Mouse (Mus musculus): ENCODE data around the gene Csk. TPM values are rescaled to one million over a fixed set of nuclear protein-coding genes. Genes with fewer than 3 reads are reported as not detected.
A peak's percentile ranks its signal among the peaks of the same experiment; 100 is the strongest.

Csk gene
- polyA plus RNA-seq, 1 experiment, result 30.7 TPM

- peaks cover 3% of the 10 kb centered on the region; the same call in 1 of the 2 replicates for H3K36me3 ChIP-seq (ENCODE audit: control insufficient read depth, insufficient read depth, low read length, poor library complexity, severe bottlenecking)
- no peak for TF ChIP-seq EP300 (IDR thresholded peaks at IDR 0.05; ENCODE audit: insufficient read depth, low read depth, low read length)
- TF ChIP-seq CTCF (IDR thresholded peaks at IDR 0.05; ENCODE audit: low read depth, low read length), result peak; percentile 97
- no peak for TF ChIP-seq POLR2A (IDR thresholded peaks at IDR 0.05; ENCODE audit: insufficient read depth, low read length)
- no peaks in the 10 kb centered on the region for H3K4me1 ChIP-seq (ENCODE audit: control insufficient read depth, insufficient read depth, low read length)
- no peak overlapping the region for H3K4me3 ChIP-seq (ENCODE audit: low read depth, low read length)
- H3K9me3 ChIP-seq (replicated peaks; ENCODE audit: control insufficient read depth, insufficient read depth, low read length, poor library complexity, severe bottlenecking), result no peaks in the 10 kb centered on the region
- H3K27ac ChIP-seq (ENCODE audit: insufficient read depth, low read length), result no peak overlapping the region
- H3K9ac ChIP-seq (ENCODE audit: low read depth, poor library complexity, severe bottlenecking), result no peak overlapping the region
- no peaks in the 10 kb centered on the region for H3K27me3 ChIP-seq (ENCODE audit: control insufficient read depth, insufficient read depth, low read length, poor library complexity, severe bottlenecking)
Observed at GRCm38 (mm10) chr9:57629118-57629874, 24.1 kb downstream of the Csk start.

GRCm38 (mm10) chr9:57628717-57629116 is 24.7 kb downstream of the Csk start:
- no peaks in the 10 kb centered on the region for H3K9me3 ChIP-seq (replicated peaks; ENCODE audit: control insufficient read depth, insufficient read depth, low read length, poor library complexity, severe bottlenecking)
- no peaks in the 10 kb centered on the region for H3K27me3 ChIP-seq (ENCODE audit: control insufficient read depth, insufficient read depth, low read length, poor library complexity, severe bottlenecking)
- no peak overlapping the region for H3K4me3 ChIP-seq (ENCODE audit: low read depth, low read length)
- no peak overlapping the region for H3K9ac ChIP-seq (ENCODE audit: low read depth, poor library complexity, severe bottlenecking)
- no peaks in the 10 kb centered on the region for H3K4me1 ChIP-seq (ENCODE audit: control insufficient read depth, insufficient read depth, low read length)
- peaks cover 3% of the 10 kb centered on the region; the same call in 1 of the 2 replicates for H3K36me3 ChIP-seq (ENCODE audit: control insufficient read depth, insufficient read depth, low read length, poor library complexity, severe bottlenecking)
- TF ChIP-seq POLR2A (IDR thresholded peaks at IDR 0.05; ENCODE audit: insufficient read depth, low read length), result no peak
- TF ChIP-seq CTCF (IDR thresholded peaks at IDR 0.05; ENCODE audit: low read depth, low read length), result no peak
- TF ChIP-seq EP300 (IDR thresholded peaks at IDR 0.05; ENCODE audit: insufficient read depth, low read depth, low read length), result no peak
- no peak overlapping the region for H3K27ac ChIP-seq (ENCODE audit: insufficient read depth, low read length)

GRCm38 (mm10) chr9:57627892-57628291 is 25.5 kb downstream of the Csk start:
- Histone ChIP-seq H3K9me3 (replicated peaks; ENCODE audit: control insufficient read depth, insufficient read depth, low read length, poor library complexity, severe bottlenecking) (no peaks in the 10 kb centered on the region), H3K4me1 (ENCODE audit: control insufficient read depth, insufficient read depth, low read length) (no peaks in the 10 kb centered on the region), H3K27me3 (ENCODE audit: control insufficient read depth, insufficient read depth, low read length, poor library complexity, severe bottlenecking) (no peaks in the 10 kb centered on the region), H3K4me3 (ENCODE audit: low read depth, low read length) (no peak overlapping the region), H3K27ac (ENCODE audit: insufficient read depth, low read length) (no peak overlapping the region), H3K36me3 (ENCODE audit: control insufficient read depth, insufficient read depth, low read length, poor library complexity, severe bottlenecking) (peaks cover 3% of the 10 kb centered on the region; the same call in 1 of the 2 replicates), H3K9ac (ENCODE audit: low read depth, poor library complexity, severe bottlenecking) (no peak overlapping the region)
- TF ChIP-seq EP300 (IDR thresholded peaks at IDR 0.05; ENCODE audit: insufficient read depth, low read depth, low read length) (no peak), POLR2A (IDR thresholded peaks at IDR 0.05; ENCODE audit: insufficient read depth, low read length) (no peak), CTCF (IDR thresholded peaks at IDR 0.05; ENCODE audit: low read depth, low read length) (no peak)

GRCm38 (mm10) chr9:57627191-57627590 is 26.2 kb downstream of the Csk start:
- TF ChIP-seq EP300 (IDR thresholded peaks at IDR 0.05; ENCODE audit: insufficient read depth, low read depth, low read length), result no peak
- TF ChIP-seq CTCF (IDR thresholded peaks at IDR 0.05; ENCODE audit: low read depth, low read length), result no peak
- TF ChIP-seq POLR2A (IDR thresholded peaks at IDR 0.05; ENCODE audit: insufficient read depth, low read length), result no peak
- Histone ChIP-seq H3K9me3 (replicated peaks; ENCODE audit: control insufficient read depth, insufficient read depth, low read length, poor library complexity, severe bottlenecking) (no peaks in the 10 kb centered on the region), H3K27me3 (ENCODE audit: control insufficient read depth, insufficient read depth, low read length, poor library complexity, severe bottlenecking) (no peaks in the 10 kb centered on the region), H3K4me1 (ENCODE audit: control insufficient read depth, insufficient read depth, low read length) (no peaks in the 10 kb centered on the region), H3K4me3 (ENCODE audit: low read depth, low read length) (no peak overlapping the region), H3K9ac (ENCODE audit: low read depth, poor library complexity, severe bottlenecking) (no peak overlapping the region), H3K27ac (ENCODE audit: insufficient read depth, low read length) (no peak overlapping the region), H3K36me3 (ENCODE audit: control insufficient read depth, insufficient read depth, low read length, poor library complexity, severe bottlenecking) (peaks cover 3% of the 10 kb centered on the region; the same call in 1 of the 2 replicates)

GRCm38 (mm10) chr9:57625674-57626500 is 27.5 kb downstream of the Csk start:
- Histone ChIP-seq H3K4me1 (ENCODE audit: control insufficient read depth, insufficient read depth, low read length) (no peaks in the 10 kb centered on the region), H3K27ac (ENCODE audit: insufficient read depth, low read length) (no peak overlapping the region), H3K9me3 (replicated peaks; ENCODE audit: control insufficient read depth, insufficient read depth, low read length, poor library complexity, severe bottlenecking) (no peaks in the 10 kb centered on the region), H3K27me3 (ENCODE audit: control insufficient read depth, insufficient read depth, low read length, poor library complexity, severe bottlenecking) (no peaks in the 10 kb centered on the region), H3K9ac (ENCODE audit: low read depth, poor library complexity, severe bottlenecking) (no peak overlapping the region), H3K4me3 (ENCODE audit: low read depth, low read length) (peak overlapping the region; percentile 9), H3K36me3 (ENCODE audit: control insufficient read depth, insufficient read depth, low read length, poor library complexity, severe bottlenecking) (peaks cover 3% of the 10 kb centered on the region; the same call in 1 of the 2 replicates)
- TF ChIP-seq CTCF (IDR thresholded peaks at IDR 0.05; ENCODE audit: low read depth, low read length) (no peak), EP300 (IDR thresholded peaks at IDR 0.05; ENCODE audit: insufficient read depth, low read depth, low read length) (no peak), POLR2A (IDR thresholded peaks at IDR 0.05; ENCODE audit: insufficient read depth, low read length) (no peak)

All from ES-Bruce4 (cell line).